Mouse (Mus musculus): ENCODE data around the gene Gorasp1.

Gene Gorasp1

GRCm38 (mm10) chr9:119972582-119972981 lies 35.2 kb upstream of the Gorasp1 start:
- DNase-seq (ENCODE audit: low read depth): no peak

GRCm38 (mm10) chr9:119972166-119972565 lies 34.8 kb upstream of the Gorasp1 start:
- no peak for DNase-seq (ENCODE audit: low read depth)

- DNase-seq (ENCODE audit: low read depth): no peak
Observed at GRCm38 (mm10) chr9:119970763-119971656, 33.6 kb upstream of the Gorasp1 start.

GRCm38 (mm10) chr9:119970221-119970620 lies 32.9 kb upstream of the Gorasp1 start:
- DNase-seq (ENCODE audit: low read depth): peak; percentile 56

- no peak for DNase-seq (ENCODE audit: low read depth)
Observed at GRCm38 (mm10) chr9:119969811-119970210, 32.4 kb upstream of the Gorasp1 start.

GRCm38 (mm10) chr9:119966221-119966910 lies 29.0 kb upstream of the Gorasp1 start:
- DNase-seq (ENCODE audit: low read depth): no peak

- DNase-seq (ENCODE audit: low read depth): no peak
Observed at GRCm38 (mm10) chr9:119965186-119965585, 27.8 kb upstream of the Gorasp1 start.

- DNase-seq (ENCODE audit: low read depth): no peak
Observed at GRCm38 (mm10) chr9:119964206-119964605, 26.8 kb upstream of the Gorasp1 start.

- DNase-seq (ENCODE audit: low read depth): peak; percentile 78
Observed at GRCm38 (mm10) chr9:119962987-119963667, 25.8 kb upstream of the Gorasp1 start.

GRCm38 (mm10) chr9:119962216-119962615 lies 24.9 kb upstream of the Gorasp1 start:
- DNase-seq (ENCODE audit: low read depth): no peak

GRCm38 (mm10) chr9:119958835-119959234 lies 21.5 kb upstream of the Gorasp1 start:
- DNase-seq (ENCODE audit: low read depth): no peak

- no peak for DNase-seq (ENCODE audit: low read depth)
Observed at GRCm38 (mm10) chr9:119951388-119951787, 14.0 kb upstream of the Gorasp1 start.

- no peak for DNase-seq (ENCODE audit: low read depth)
Observed at GRCm38 (mm10) chr9:119950434-119950833, 13.1 kb upstream of the Gorasp1 start.

GRCm38 (mm10) chr9:119948804-119949203 lies 11.4 kb upstream of the Gorasp1 start:
- DNase-seq (ENCODE audit: low read depth): no peak

- DNase-seq (ENCODE audit: low read depth): peak; percentile 36
Observed at GRCm38 (mm10) chr9:119945173-119945900, 8.0 kb upstream of the Gorasp1 start.

- DNase-seq (ENCODE audit: low read depth): peak; percentile 68
Observed at GRCm38 (mm10) chr9:119943326-119943725, 6.0 kb upstream of the Gorasp1 start.

- DNase-seq (ENCODE audit: low read depth): no peak
Observed at GRCm38 (mm10) chr9:119941861-119942260, 4.5 kb upstream of the Gorasp1 start.

- no peak for DNase-seq (ENCODE audit: low read depth)
Observed at GRCm38 (mm10) chr9:119941407-119941806, 4.0 kb upstream of the Gorasp1 start.

- no peak for DNase-seq (ENCODE audit: low read depth)
Observed at GRCm38 (mm10) chr9:119939646-119940045, 2.3 kb upstream of the Gorasp1 start.

GRCm38 (mm10) chr9:119938496-119938895 lies 1.1 kb upstream of the Gorasp1 start:
- DNase-seq (ENCODE audit: low read depth): peak; percentile 63

- DNase-seq (ENCODE audit: low read depth): no peak
Observed at GRCm38 (mm10) chr9:119933675-119934074, 3.7 kb downstream of the Gorasp1 start.

GRCm38 (mm10) chr9:119932358-119932757 lies 5.0 kb downstream of the Gorasp1 start:
- DNase-seq (ENCODE audit: low read depth): no peak

All from 416B (cell line).